Mouse (Mus musculus) brain, embryonic 14.5 days (tissue): ENCODE measurements around the gene Mum1.

Source experiments
- CTCF ChIP-seq: fragments of 200-500 bp; IDR thresholded peaks from 2 replicates; pipeline ENCODE4 v1.5.1; 2012; ENCODE audit warnings: inconsistent platforms, mild to moderate bottlenecking, moderate library complexity, borderline replicate concordance; ENCODE audit not compliant: insufficient read depth, insufficient read length; ENCODE audit errors: extremely low read depth
- POLR2A ChIP-seq: fragments of 200-500 bp; IDR thresholded peaks from 2 replicates; pipeline ENCODE4 v1.6.1; 2012; ENCODE audit warnings: mild to moderate bottlenecking, inconsistent platforms, borderline replicate concordance; ENCODE audit not compliant: poor library complexity, insufficient read depth, insufficient read length, severe bottlenecking; ENCODE audit errors: extremely low read depth

- TF ChIP-seq CTCF = no peak
- no peak for TF ChIP-seq POLR2A
Observed at GRCm38 (mm10) chr10:80270734-80271181, 44.5 kb downstream of the Mum1 start.
